Mouse (Mus musculus): ENCODE results near the gene Syne4. TPM values are rescaled to one million over a fixed set of nuclear protein-coding genes. Genes with fewer than 3 reads are reported as not detected.

Gene Syne4
- 18.9 and 24.7 TPM in 2 replicates for polyA plus RNA-seq (2015; fragmentation: Nextera tagmentation; extraction: Ambion mirVana)

DNA sequence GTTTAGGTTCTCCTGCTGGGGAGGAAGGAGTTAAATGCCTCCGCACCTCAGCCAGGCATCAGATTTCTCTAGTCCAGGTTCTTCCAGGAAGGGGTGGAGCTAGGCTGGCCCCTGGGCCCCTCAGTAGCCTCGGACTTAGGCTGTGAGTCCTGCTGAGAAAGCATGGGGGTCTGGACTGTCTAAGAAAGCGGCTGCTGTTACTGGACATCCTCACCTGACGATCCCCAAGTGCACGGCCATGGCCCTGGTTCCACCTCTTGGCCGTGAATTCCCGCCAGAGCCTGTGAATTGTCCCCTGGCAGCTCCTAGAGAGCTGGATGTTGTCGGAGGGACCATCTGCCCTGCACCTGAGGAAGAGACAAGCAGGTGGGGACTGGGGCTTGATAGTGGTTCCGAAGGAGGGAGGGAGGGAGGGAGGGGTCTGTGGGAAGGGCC, at the start of gene Syne4:
Gene Syne4, plus strand, starts transcription at position 87 of the 435 bp plus-strand sequence.
- H3K4me3 ChIP-seq (replicated peaks), result peak within 1 kb of the TSS; percentile 15; the same call in 1 of the 2 replicates
- ATAC-seq (ENCODE audit: low FRiP score), result no peak

GRCm38 (mm10) chr7:30265041-30265440, 49.6 kb upstream of the Syne4 start:
- H3K9ac ChIP-seq (replicated peaks), result no peak overlapping the region
- H3K36me3 ChIP-seq, result no peaks in the 10 kb centered on the region
- no peaks in the 10 kb centered on the region for H3K9me3 ChIP-seq (replicated peaks)
- WGBS, result 79% methylated on average over 2 of the region's 2 CpGs
- no peaks in the 10 kb centered on the region for H3K27me3 ChIP-seq (replicated peaks)
- no peaks in the 10 kb centered on the region for H3K4me1 ChIP-seq
- H3K4me3 ChIP-seq (replicated peaks), result no peak overlapping the region
- H3K27ac ChIP-seq (replicated peaks), result no peak overlapping the region
- no peak for ATAC-seq (ENCODE audit: low FRiP score)
- H3K4me2 ChIP-seq, result no peak overlapping the region

More for the DNA sequence above, at the start of gene Syne4:
- no peak within 1 kb of the TSS for H3K27ac ChIP-seq (replicated peaks)
- WGBS, result 4% methylated on average over 9 of the region's 9 CpGs
- peaks cover 11% of the 10 kb centered on the region for H3K4me1 ChIP-seq
- no peaks in the 10 kb centered on the region for H3K9me3 ChIP-seq (replicated peaks)
- peak within 1 kb of the TSS; percentile 15 for H3K4me2 ChIP-seq
- peaks cover 24% of the 10 kb centered on the region; the same call in 1 of the 2 replicates for H3K36me3 ChIP-seq
- no peaks in the 10 kb centered on the region for H3K27me3 ChIP-seq (replicated peaks)
- peak within 1 kb of the TSS; percentile 30; the same call in 1 of the 2 replicates for H3K9ac ChIP-seq (replicated peaks)

DNA sequence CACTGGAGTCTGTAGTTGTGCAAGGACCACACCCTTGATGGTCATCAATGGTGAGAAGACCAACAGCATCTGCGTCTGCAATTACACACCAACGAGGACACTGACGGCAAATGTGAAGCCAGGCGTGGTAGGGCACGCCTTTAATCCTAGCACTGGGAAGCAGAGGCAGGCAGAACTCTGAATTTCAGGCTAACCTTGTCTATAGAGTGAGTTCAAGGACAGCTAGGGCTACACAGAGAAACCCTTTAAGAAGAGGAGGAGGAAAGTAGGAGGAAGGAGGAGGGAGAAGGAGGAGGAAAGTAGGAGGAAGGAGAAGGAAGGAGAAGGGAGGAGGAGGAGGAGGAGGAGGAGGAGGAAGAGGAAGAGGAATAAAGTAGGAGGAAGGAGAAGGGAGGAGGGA, 49.1 kb upstream of the Syne4 start:
- H3K27ac ChIP-seq (replicated peaks), result no peak overlapping the region
- no peak overlapping the region for H3K4me2 ChIP-seq
- H3K27me3 ChIP-seq (replicated peaks), result no peaks in the 10 kb centered on the region
- H3K9ac ChIP-seq (replicated peaks), result no peak overlapping the region
- no peak for ATAC-seq (ENCODE audit: low FRiP score)
- no peaks in the 10 kb centered on the region for H3K9me3 ChIP-seq (replicated peaks)
- no peaks in the 10 kb centered on the region for H3K36me3 ChIP-seq
- H3K4me3 ChIP-seq (replicated peaks), result no peak overlapping the region
- 93% methylated on average over 5 of the region's 5 CpGs for WGBS
- no peaks in the 10 kb centered on the region for H3K4me1 ChIP-seq

DNA sequence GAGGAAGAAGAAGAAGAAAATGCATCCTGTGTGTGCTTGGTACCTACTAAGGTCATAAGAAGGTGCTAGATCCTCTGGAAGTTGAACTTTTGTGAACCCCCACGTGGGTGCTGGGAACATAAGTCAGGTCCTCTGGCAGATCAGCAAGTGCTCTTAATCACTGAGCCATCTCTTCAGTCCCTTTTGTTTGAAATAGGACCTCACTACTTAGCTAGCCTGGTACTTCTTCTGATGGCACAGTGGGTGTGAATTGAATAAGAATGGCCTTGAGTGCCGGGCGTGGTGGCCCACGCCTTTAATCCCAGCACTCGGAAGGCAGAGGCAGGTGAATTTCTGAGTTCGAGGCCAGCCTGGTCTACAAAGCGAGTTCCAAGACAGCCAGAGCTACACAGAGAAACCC, 48.7 kb upstream of the Syne4 start:
- WGBS, result 92% methylated on average over 7 of the region's 7 CpGs
- ATAC-seq (ENCODE audit: low FRiP score), result no peak
- H3K4me2 ChIP-seq, result no peak overlapping the region
- no peaks in the 10 kb centered on the region for H3K36me3 ChIP-seq
- H3K4me1 ChIP-seq, result no peaks in the 10 kb centered on the region
- H3K4me3 ChIP-seq (replicated peaks), result no peak overlapping the region
- no peak overlapping the region for H3K9ac ChIP-seq (replicated peaks)
- H3K27ac ChIP-seq (replicated peaks), result no peak overlapping the region
- H3K9me3 ChIP-seq (replicated peaks), result no peaks in the 10 kb centered on the region
- no peaks in the 10 kb centered on the region for H3K27me3 ChIP-seq (replicated peaks)

- H3K27ac ChIP-seq (replicated peaks), result no peak overlapping the region
- H3K4me3 ChIP-seq (replicated peaks), result no peak overlapping the region
- no peaks in the 10 kb centered on the region for H3K9me3 ChIP-seq (replicated peaks)
- no peak overlapping the region for H3K4me2 ChIP-seq
- no peak overlapping the region for H3K9ac ChIP-seq (replicated peaks)
- H3K36me3 ChIP-seq, result no peaks in the 10 kb centered on the region
- 92% methylated on average over 3 of the region's 3 CpGs for WGBS
- no peaks in the 10 kb centered on the region for H3K4me1 ChIP-seq
- no peak for ATAC-seq (ENCODE audit: low FRiP score)
- no peaks in the 10 kb centered on the region for H3K27me3 ChIP-seq (replicated peaks)
These were observed 47.8 kb upstream of the Syne4 start for GRCm38 (mm10) chr7:30266780-30267179.

DNA sequence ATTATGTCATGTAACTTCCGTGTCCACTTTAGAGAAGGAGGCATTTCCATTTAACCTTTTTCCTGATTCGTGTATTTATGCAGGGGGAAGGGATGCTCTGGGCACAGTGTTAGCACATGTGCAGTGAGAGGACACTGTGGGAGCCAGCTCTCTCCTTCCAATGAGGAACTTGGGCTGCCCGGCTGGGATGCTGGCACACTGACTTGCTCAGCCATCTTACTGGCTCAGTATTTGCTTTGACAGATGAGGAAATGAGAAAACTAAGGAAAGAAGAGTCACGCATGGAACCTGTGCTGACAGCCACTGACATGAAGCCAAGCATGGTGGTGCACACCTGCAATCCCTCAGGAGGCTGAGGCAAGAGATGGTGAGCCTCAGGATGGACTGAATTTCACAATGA, 45.0 kb upstream of the Syne4 start:
- Histone ChIP-seq H3K27me3 (replicated peaks) (no peaks in the 10 kb centered on the region), H3K4me2 (no peak overlapping the region), H3K9me3 (replicated peaks) (no peaks in the 10 kb centered on the region), H3K36me3 (no peaks in the 10 kb centered on the region), H3K9ac (replicated peaks) (no peak overlapping the region), H3K4me1 (no peaks in the 10 kb centered on the region), H3K4me3 (replicated peaks) (no peak overlapping the region), H3K27ac (replicated peaks) (no peak overlapping the region)
- 88% methylated on average over 4 of the region's 4 CpGs for WGBS
- no peak for ATAC-seq (ENCODE audit: low FRiP score)

DNA sequence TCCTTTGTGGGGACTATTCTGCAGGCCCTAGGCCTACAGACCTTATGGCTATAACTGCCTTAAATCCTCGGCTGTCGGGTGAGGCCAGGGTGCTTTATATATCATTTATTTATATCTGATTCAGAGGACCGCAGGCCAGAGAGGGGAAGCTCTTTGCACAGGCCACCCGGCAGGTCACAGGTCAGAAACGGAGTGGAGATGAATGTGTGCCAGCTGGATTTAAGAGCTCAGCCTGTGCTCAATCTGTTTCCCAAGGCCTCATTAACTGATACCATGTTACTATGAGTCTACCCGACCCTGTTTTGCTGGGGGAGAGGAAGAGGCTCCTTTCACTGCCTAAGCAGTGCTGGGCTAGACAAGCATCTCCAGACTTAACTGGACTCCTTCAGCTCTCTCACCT, 40.2 kb upstream of the Syne4 start:
- Histone ChIP-seq H3K4me1 (peaks cover 2% of the 10 kb centered on the region), H3K9me3 (replicated peaks) (no peaks in the 10 kb centered on the region), H3K9ac (replicated peaks) (no peak overlapping the region), H3K36me3 (no peaks in the 10 kb centered on the region), H3K4me2 (no peak overlapping the region), H3K27me3 (replicated peaks) (no peaks in the 10 kb centered on the region), H3K27ac (replicated peaks) (no peak overlapping the region), H3K4me3 (replicated peaks) (no peak overlapping the region)
- ATAC-seq (ENCODE audit: low FRiP score), result no peak
- 79% methylated on average over 6 of the region's 6 CpGs for WGBS

DNA sequence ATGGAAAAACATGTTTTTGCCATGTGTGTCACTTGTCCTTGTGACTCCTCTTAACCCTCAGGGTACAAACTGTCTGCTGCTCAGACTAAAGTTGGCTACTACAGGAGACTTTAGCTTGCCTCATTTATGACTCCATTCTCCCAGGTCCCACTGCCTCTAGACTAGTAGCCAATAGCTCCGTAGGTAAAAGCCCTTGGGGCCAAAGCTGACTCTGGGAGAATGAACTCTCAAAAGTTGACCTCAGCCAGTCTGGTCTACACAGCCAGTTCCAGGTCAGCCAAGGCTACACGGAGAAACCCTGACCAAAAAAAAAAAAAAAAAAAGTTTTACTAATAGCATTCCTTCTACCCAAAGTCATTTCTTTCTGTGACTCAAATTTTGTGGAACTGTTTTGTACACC, 35.7 kb upstream of the Syne4 start:
- H3K4me2 ChIP-seq, result no peak overlapping the region

DNA sequence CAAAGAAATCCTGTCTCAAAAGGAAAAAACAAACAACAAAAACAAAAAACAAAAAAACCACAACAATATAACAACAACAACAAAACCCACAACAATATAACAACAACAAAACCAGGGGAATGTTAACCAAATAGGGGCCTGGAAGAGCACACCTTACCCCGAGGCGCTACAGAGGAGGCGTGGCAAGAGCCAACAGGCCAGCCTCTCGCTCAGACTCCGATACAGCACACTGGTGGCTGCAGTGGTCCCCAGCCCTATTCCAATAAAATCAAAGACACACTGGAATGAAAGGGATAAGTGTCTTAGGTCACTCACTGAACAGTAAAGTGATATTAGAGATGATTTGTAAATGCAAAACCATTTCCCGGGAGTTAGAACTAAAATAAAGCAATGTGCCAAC, 35.1 kb upstream of the Syne4 start:
- H3K9me3 ChIP-seq (replicated peaks), result no peaks in the 10 kb centered on the region
- peak overlapping the region; percentile 98 for H3K4me2 ChIP-seq
- H3K27me3 ChIP-seq (replicated peaks), result no peaks in the 10 kb centered on the region
- H3K27ac ChIP-seq (replicated peaks), result no peak overlapping the region; the same call in 1 of the 2 replicates
- peaks cover 16% of the 10 kb centered on the region for H3K4me1 ChIP-seq
- peak overlapping the region; percentile 75 for H3K4me3 ChIP-seq (replicated peaks)
- H3K36me3 ChIP-seq, result no peaks in the 10 kb centered on the region
- WGBS, result 0% methylated on average over 6 of the region's 6 CpGs
- H3K9ac ChIP-seq (replicated peaks), result peak overlapping the region; percentile 53; the same call in 1 of the 2 replicates
- no peak for ATAC-seq (ENCODE audit: low FRiP score)

More for the DNA sequence above, 35.7 kb upstream of the Syne4 start:
- WGBS, result 52% methylated on average over 2 of the region's 2 CpGs
- Histone ChIP-seq H3K9ac (replicated peaks) (no peak overlapping the region), H3K36me3 (no peaks in the 10 kb centered on the region), H3K4me3 (replicated peaks) (0 out of 2 replicates have a peak overlapping the region, but pooled peaks have one; percentile 75), H3K4me1 (peaks cover 16% of the 10 kb centered on the region), H3K27me3 (replicated peaks) (no peaks in the 10 kb centered on the region), H3K9me3 (replicated peaks) (no peaks in the 10 kb centered on the region), H3K27ac (replicated peaks) (no peak overlapping the region)
- no peak for ATAC-seq (ENCODE audit: low FRiP score)

DNA sequence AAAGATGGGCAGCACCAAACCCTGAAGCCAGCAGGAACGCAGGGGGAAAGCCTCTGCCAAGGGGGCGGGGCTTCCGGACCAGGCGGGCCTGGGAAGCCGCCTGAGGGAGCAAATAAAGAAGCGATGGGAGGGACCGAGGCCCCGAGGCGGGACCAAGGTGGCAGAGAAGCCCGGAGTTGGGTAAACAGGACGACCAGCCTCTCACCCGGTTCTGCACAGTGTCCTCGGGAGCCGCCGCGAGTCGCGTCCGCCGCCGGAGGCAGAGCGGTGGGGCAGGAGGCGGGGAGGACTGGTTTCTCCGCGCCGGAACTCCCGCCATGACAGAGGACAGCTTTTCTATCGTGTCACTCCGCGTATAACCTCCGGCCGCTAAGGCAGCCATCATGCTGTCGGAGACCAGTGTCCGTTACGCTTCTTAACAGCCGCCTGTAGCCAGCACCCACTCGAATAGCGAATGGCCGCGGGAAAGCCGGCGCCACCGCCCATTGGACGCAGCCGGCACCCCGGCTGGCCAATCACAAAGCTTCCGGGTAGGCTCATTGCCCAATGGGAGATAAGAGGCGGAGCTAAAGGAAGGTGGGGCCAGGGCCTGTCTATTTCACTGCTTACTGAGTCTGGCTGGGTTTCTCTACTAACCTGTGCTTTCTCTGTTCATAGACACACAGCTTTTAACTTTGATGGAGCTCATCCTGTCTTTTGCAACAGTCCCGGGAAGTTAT, 34.5 kb upstream of the Syne4 start, which contains the start of the genes Thap8 and Wdr62:
Gene Thap8, plus strand, starts transcription at position 144 of the 719 bp plus-strand sequence.
Gene Wdr62, minus strand, starts transcription at position 469 of the 719 bp plus-strand sequence.
- H3K4me1 ChIP-seq, result peaks cover 16% of the 10 kb centered on the region
- peak within 1 kb of the TSS; percentile 98 for H3K4me2 ChIP-seq
- WGBS, result under 1% methylated on average over 48 of the region's 49 CpGs
- H3K9ac ChIP-seq (replicated peaks), result peak within 1 kb of the TSS; percentile 68
- no peaks in the 10 kb centered on the region for H3K36me3 ChIP-seq
- peak; percentile 96 for ATAC-seq (ENCODE audit: low FRiP score)
- H3K27ac ChIP-seq (replicated peaks), result peak within 1 kb of the TSS; percentile 97
- no peaks in the 10 kb centered on the region for H3K27me3 ChIP-seq (replicated peaks)
- H3K9me3 ChIP-seq (replicated peaks), result no peaks in the 10 kb centered on the region
- peak within 1 kb of the TSS; percentile 75 for H3K4me3 ChIP-seq (replicated peaks)

DNA sequence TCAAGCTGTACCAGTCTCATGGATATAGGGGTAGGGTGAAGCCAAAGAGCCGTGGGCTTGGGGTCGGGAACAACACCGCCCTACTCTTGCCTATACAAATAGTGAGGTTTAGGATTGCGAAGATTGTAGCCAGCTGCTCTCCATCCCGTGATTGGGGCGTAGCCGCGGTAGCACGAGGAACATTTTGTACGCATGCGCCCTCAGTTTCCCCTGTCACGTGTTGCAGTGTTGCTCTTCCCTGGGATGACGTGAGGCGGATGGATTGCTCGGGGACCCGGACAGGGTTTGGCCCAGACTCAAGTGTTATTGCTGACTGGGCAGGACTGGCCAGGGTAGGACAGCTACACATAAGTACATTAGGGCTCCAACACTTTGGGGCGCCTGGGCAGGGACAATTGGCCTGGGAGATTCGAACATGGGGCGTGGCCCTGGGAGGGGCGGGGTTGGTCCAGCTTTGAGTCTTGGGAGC, 33.9 kb upstream of the Syne4 start:
- Histone ChIP-seq H3K9me3 (replicated peaks) (no peaks in the 10 kb centered on the region), H3K9ac (replicated peaks) (peak overlapping the region; percentile 68), H3K4me3 (replicated peaks) (peak overlapping the region; percentile 75), H3K4me1 (peaks cover 16% of the 10 kb centered on the region), H3K36me3 (no peaks in the 10 kb centered on the region), H3K27ac (replicated peaks) (peak overlapping the region; percentile 97), H3K27me3 (replicated peaks) (no peaks in the 10 kb centered on the region), H3K4me2 (peak overlapping the region; percentile 98)
- WGBS, result under 1% methylated on average over 20 of the region's 20 CpGs
- ATAC-seq (ENCODE audit: low FRiP score), result peak; percentile 90

DNA sequence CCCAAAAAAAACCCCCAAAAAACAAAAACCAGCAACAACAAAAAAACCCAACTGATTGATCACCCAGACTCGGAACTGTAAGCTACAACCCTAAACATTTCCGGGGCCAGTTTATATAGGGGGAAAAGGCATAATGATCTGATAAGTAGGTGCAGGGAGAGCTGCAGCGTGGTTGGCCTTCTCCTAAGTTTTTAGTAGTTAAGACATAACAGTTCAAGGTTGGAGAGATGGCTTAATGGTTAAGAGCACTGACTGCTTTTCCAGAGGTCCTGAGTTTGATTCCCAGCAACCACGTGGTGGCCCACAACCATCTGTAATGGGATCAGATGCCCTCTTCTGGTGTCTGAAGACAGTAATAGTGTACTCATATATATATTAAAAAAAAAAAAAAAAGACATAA, 33.1 kb upstream of the Syne4 start:
- WGBS, result 82% methylated on average over 4 of the region's 4 CpGs
- peak overlapping the region; percentile 97 for H3K27ac ChIP-seq (replicated peaks)
- H3K9ac ChIP-seq (replicated peaks), result no peak overlapping the region
- no peaks in the 10 kb centered on the region for H3K9me3 ChIP-seq (replicated peaks)
- ATAC-seq (ENCODE audit: low FRiP score), result no peak
- H3K4me2 ChIP-seq, result peak overlapping the region; percentile 98
- peaks cover 16% of the 10 kb centered on the region for H3K4me1 ChIP-seq
- no peaks in the 10 kb centered on the region for H3K27me3 ChIP-seq (replicated peaks)
- 0 out of 2 replicates have a peak overlapping the region, but pooled peaks have one; percentile 75 for H3K4me3 ChIP-seq (replicated peaks)
- H3K36me3 ChIP-seq, result no peaks in the 10 kb centered on the region

Measured in neural tube, embryonic 15.5 days (tissue).